Mouse (Mus musculus): ENCODE measurements around the gene March9. TPM values are rescaled to one million over a fixed set of nuclear protein-coding genes. Genes with fewer than 3 reads are reported as not detected.

The March9 gene
- polyA plus RNA-seq (2015; fragmentation: Nextera tagmentation; extraction: Ambion mirVana) = 5.9 and 7.4 TPM in 2 replicates

DNA sequence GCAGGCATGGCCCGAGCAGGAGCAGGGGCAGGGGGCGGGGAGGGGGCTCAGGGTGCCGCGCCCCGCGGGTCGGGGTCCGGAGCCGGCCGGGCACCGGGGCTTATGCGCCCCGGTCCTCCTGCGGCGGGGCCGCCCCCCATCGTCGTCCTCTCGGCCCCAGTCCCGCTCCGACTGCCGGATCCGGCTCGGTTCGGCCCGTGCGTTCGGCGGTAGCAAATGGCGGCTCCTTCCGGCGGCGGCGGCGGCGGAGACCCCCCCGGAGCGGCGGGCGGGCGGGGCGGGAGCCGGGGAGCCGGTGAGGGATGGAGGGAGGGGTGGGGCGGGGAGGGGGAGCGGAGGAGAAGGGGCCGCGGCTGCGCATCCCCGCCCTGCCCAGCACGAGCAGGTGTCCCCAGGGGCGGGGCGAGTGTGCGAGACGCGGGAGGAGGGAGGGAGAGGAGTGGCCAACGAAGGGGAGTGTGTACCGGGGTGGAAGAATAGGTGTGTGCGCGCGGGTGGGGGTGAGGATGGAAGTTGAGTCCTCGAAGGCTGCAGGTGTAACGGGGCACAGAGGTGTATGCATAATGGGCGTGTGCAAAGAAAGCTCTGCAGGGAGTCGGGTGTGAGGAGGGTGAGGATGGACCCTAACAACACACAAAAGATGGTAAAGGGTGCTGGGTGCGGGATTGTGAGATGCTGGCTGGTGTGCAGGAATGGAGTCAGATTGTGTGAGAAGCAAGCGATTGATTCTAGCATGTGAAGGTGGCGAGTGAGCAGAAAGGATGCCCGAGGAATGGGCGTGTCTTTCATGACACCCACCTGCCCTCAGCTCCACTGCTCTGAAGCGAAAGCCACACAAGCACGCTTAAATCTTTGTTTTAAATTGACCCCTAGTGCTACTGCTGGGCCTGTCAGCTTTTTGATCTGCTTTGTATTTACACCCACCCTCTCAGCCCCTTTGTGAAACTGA is at the start of gene March9:
Gene March9 (minus strand): TSS at position 217 of the 949 bp plus-strand sequence.
- peak; percentile 48 for ATAC-seq (ENCODE audit: low FRiP score)
- under 1% methylated on average over 48 of the region's 72 CpGs for WGBS
- Histone ChIP-seq H3K27ac (replicated peaks) (peak within 1 kb of the TSS; percentile 96), H3K27me3 (replicated peaks) (no peaks in the 10 kb centered on the region), H3K4me3 (replicated peaks) (peak within 1 kb of the TSS; percentile 83), H3K9ac (replicated peaks) (peak within 1 kb of the TSS; percentile 96), H3K4me2 (peak within 1 kb of the TSS; percentile 81), H3K9me3 (replicated peaks) (no peaks in the 10 kb centered on the region), H3K4me1 (peaks cover 60% of the 10 kb centered on the region), H3K36me3 (peaks cover 33% of the 10 kb centered on the region)

DNA sequence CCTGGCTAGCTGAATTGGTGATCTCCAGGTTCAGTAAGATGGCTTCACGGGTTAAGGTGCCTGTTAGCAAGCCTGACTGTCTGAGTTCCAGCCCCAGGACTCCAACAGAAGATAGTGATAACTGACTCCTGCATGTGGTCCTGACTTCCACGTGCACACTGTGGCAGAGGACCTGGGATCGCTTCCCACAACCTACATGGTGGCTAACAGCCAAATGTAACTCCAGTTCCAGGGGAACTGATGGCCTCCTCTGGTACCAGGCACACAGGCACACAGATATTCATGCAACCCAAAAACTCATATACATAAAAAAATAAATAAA is 48.2 kb upstream of the March9 start:
- Histone ChIP-seq H3K4me2 (no peak overlapping the region), H3K4me3 (replicated peaks) (no peak overlapping the region), H3K9ac (replicated peaks) (no peak overlapping the region), H3K4me1 (no peaks in the 10 kb centered on the region), H3K27ac (replicated peaks) (no peak overlapping the region), H3K27me3 (replicated peaks) (no peaks in the 10 kb centered on the region), H3K36me3 (peaks cover 40% of the 10 kb centered on the region), H3K9me3 (replicated peaks) (no peaks in the 10 kb centered on the region)
- WGBS = 82% methylated on average over 3 of the region's 3 CpGs
- ATAC-seq (ENCODE audit: low FRiP score) = no peak

DNA sequence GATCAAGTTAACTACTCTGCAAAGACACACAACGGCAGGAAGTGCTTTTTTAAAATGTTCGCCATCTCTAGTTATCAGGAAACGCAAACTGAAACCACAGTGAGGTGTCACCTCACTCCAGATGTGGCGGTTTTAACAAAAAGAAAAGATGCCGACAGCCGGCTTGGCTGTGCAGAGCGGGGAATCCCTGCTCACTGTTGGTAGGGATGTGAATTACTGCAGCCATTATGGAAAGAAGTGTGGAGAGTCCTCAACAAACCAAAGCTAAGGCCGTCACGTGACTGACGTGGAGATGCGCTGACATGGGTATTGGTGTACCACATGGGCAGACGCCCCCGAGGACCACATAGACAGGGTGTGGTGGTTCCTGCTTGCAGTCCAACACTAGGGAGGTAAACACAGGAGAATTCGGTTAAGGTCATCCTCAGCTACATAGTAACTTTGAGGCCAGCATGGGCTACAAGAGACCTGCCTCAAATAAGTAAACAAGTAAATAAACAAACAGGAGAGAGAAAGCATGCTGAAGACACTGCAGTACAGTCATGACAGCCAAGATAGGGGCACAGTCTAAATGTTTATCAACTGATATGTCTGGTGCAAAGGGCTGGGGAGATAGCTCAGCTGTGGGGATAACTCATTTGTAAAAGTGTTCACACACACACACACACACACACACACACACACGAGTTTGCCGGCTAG is 47.7 kb upstream of the March9 start:
- Histone ChIP-seq H3K36me3 (peaks cover 37% of the 10 kb centered on the region), H3K9me3 (replicated peaks) (no peaks in the 10 kb centered on the region), H3K9ac (replicated peaks) (no peak overlapping the region), H3K4me2 (no peak overlapping the region), H3K4me3 (replicated peaks) (no peak overlapping the region), H3K27ac (replicated peaks) (no peak overlapping the region), H3K27me3 (replicated peaks) (no peaks in the 10 kb centered on the region), H3K4me1 (no peaks in the 10 kb centered on the region)
- WGBS = 91% methylated on average over 16 of the region's 16 CpGs
- ATAC-seq (ENCODE audit: low FRiP score) = no peak

DNA sequence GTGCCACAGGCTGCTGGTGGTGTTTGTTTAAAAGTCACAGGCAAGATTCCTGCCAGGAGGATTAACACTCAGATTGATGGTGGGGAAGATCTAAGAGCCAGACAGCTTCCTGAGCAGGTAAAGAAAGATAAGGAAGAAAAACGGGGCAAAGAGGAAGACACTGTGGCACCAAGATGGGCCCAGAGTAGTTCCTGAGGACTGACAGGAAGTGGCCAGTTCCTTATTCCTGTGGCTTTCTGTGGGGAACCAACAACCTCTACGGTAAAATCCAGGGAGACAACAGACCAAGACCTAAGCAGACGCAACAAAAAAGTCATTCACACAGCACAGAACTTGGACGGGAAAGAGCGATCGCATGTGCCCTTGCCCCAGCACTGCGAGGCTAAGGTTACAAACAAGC is 43.6 kb upstream of the March9 start:
- H3K27me3 ChIP-seq (replicated peaks) = no peaks in the 10 kb centered on the region
- no peak overlapping the region for H3K4me2 ChIP-seq
- no peak overlapping the region for H3K9ac ChIP-seq (replicated peaks)
- peaks cover 36% of the 10 kb centered on the region for H3K36me3 ChIP-seq
- 90% methylated on average over 7 of the region's 7 CpGs for WGBS
- ATAC-seq (ENCODE audit: low FRiP score) = no peak
- H3K27ac ChIP-seq (replicated peaks) = no peak overlapping the region
- no peaks in the 10 kb centered on the region for H3K4me1 ChIP-seq
- H3K9me3 ChIP-seq (replicated peaks) = no peaks in the 10 kb centered on the region
- H3K4me3 ChIP-seq (replicated peaks) = no peak overlapping the region

DNA sequence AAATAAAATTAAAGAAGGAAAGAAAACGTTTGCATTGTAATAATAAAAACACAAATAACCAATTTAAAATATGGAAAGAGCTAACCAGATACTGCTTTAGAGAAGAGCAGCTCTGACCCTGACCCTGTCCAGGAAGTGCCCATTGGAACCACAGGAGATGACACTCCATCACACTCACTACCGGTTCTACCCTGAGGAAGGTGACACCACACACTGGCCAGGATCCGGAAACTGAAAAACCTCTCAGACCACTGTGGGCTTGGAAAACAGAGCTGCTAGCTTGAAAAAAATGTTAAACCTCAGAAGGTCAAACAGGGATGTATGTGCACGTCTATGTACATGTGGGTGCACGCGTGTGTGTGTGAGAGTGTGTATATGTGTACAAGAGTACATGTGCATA is 41.2 kb upstream of the March9 start:
- peaks cover 47% of the 10 kb centered on the region for H3K36me3 ChIP-seq

DNA sequence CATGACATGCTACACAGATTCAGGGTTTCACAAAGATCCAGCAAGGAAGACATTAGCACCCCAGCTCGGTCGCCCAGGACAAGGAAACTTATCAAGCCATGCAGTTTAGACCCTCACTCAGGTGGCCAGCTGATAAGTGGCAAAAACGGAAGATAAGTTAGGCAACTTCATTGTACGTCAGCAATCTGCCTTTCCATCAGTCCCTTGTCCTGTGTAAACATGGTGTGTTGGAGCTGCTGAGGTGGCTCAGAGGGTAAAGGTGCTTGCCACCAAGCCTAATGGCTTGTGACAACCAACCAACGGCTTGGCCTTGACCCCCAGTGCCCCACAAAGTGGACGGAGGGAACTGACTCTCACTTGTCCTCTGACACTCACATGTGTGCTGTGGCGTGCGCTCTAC is 40.4 kb upstream of the March9 start:
- H3K4me3 ChIP-seq (replicated peaks) = no peak overlapping the region
- H3K4me1 ChIP-seq = peaks cover under 1% of the 10 kb centered on the region; the same call in 1 of the 2 replicates
- H3K27me3 ChIP-seq (replicated peaks) = no peaks in the 10 kb centered on the region
- 90% methylated on average over 8 of the region's 8 CpGs for WGBS
- no peak for ATAC-seq (ENCODE audit: low FRiP score)
- no peak overlapping the region for H3K4me2 ChIP-seq
- H3K9me3 ChIP-seq (replicated peaks) = no peaks in the 10 kb centered on the region
- no peak overlapping the region for H3K27ac ChIP-seq (replicated peaks)
- H3K9ac ChIP-seq (replicated peaks) = no peak overlapping the region
- H3K36me3 ChIP-seq = peaks cover 51% of the 10 kb centered on the region

More for the DNA sequence above, 41.2 kb upstream of the March9 start:
- Histone ChIP-seq H3K4me2 (no peak overlapping the region), H3K9ac (replicated peaks) (no peak overlapping the region), H3K27me3 (replicated peaks) (no peaks in the 10 kb centered on the region), H3K4me3 (replicated peaks) (no peak overlapping the region), H3K9me3 (replicated peaks) (no peaks in the 10 kb centered on the region), H3K27ac (replicated peaks) (no peak overlapping the region), H3K4me1 (no peaks in the 10 kb centered on the region)
- 88% methylated on average over 6 of the region's 6 CpGs for WGBS
- no peak for ATAC-seq (ENCODE audit: low FRiP score)

DNA sequence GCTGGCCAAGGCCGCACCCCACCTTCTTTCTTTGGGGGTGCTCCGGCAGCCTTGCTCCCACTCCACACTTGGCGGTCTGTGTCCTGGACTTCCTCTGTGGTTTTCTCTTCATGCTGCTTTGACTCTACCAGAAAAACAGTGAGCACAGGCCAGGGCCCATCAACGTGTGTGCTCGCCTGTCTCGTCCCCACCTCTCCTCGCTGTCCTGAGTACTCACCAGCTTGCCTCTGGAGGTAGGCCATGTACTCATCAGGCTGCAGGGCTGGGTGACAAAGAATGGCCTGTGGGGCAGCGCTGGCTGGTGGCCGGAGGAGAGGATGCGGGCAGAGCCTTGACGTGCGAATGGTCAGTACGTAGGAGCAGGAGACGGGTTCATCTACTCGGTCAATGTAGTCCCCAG is 39.9 kb upstream of the March9 start:
- H3K9me3 ChIP-seq (replicated peaks) = no peaks in the 10 kb centered on the region
- H3K36me3 ChIP-seq = peaks cover 51% of the 10 kb centered on the region
- H3K9ac ChIP-seq (replicated peaks) = no peak overlapping the region
- no peak overlapping the region for H3K4me2 ChIP-seq
- H3K27ac ChIP-seq (replicated peaks) = no peak overlapping the region
- no peak for ATAC-seq (ENCODE audit: low FRiP score)
- no peaks in the 10 kb centered on the region for H3K27me3 ChIP-seq (replicated peaks)
- WGBS = 94% methylated on average over 15 of the region's 15 CpGs
- no peak overlapping the region for H3K4me3 ChIP-seq (replicated peaks)
- H3K4me1 ChIP-seq = peaks cover 6% of the 10 kb centered on the region

DNA sequence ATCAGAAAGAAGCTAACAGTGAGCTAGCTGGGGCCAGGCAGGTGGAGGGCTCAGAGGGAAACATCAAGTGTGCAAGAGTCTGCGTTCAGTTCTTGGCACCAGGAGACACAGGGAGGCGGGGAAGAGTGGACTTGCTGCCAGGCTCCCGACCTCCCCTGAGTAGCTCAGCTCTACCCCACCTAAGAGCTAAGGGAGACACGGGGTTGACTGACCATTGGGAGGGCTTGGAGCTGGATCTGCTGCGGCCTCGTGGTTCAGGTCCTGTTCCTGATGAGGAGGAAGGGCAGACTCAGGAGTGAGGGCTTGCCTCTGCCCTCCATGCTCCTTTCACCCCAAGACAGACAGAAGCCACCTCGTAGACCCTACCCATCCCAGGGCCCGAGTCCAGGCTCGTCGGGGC is 39.2 kb upstream of the March9 start:
- Histone ChIP-seq H3K4me1 (peaks cover 13% of the 10 kb centered on the region), H3K9me3 (replicated peaks) (no peaks in the 10 kb centered on the region), H3K36me3 (peaks cover 50% of the 10 kb centered on the region), H3K4me3 (replicated peaks) (no peak overlapping the region), H3K4me2 (no peak overlapping the region), H3K9ac (replicated peaks) (no peak overlapping the region), H3K27me3 (replicated peaks) (no peaks in the 10 kb centered on the region), H3K27ac (replicated peaks) (no peak overlapping the region)
- no peak for ATAC-seq (ENCODE audit: low FRiP score)
- 88% methylated on average over 10 of the region's 10 CpGs for WGBS

DNA sequence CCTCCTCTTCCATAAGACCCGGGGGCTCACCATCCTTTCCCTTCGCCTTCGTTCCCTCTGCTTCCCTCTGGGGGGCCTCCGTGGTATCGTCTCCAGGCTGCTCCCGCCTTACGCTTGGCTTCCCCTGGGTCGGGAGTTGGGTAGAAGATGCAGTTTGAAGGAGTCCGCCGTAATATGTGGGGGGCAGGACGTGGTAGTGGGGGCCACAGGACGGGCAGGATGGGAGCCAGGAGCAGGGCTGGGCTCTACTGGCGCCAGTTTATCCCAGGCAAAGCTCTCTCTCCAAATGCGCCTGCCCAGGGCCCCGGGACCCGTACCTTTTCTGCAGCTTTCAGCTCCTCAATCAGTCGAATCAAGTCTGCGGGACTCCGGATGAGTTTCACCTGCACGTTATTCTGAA is 38.5 kb upstream of the March9 start:
- H3K4me1 ChIP-seq = peaks cover 15% of the 10 kb centered on the region
- no peak for ATAC-seq (ENCODE audit: low FRiP score)
- no peaks in the 10 kb centered on the region for H3K27me3 ChIP-seq (replicated peaks)
- H3K4me3 ChIP-seq (replicated peaks) = no peak overlapping the region
- no peak overlapping the region for H3K27ac ChIP-seq (replicated peaks)
- no peaks in the 10 kb centered on the region for H3K9me3 ChIP-seq (replicated peaks)
- H3K36me3 ChIP-seq = peaks cover 50% of the 10 kb centered on the region
- no peak overlapping the region for H3K4me2 ChIP-seq
- WGBS = 86% methylated on average over 20 of the region's 20 CpGs
- no peak overlapping the region for H3K9ac ChIP-seq (replicated peaks)

DNA sequence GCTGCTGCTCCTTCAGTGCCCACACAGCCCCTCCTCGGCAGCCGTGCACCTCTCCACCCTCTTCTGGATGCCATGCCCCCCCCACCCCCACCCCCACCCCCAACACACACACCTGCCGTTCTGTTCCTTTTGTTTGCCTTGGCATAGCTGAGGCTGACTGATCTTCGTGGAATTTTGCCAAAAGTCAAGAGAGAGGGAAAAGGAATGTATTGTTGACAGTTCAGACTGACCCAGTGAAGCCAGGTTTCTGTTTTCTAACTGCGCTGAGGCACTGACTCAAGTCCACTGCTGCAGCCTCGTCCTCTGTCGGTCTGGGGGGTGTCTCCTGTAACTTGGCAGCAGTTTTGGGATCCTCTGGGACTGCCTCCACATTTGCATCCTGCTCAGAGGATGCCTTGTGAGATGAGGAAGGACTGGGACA is 34.4 kb upstream of the March9 start:
- Histone ChIP-seq H3K4me1 (peaks cover 36% of the 10 kb centered on the region), H3K27me3 (replicated peaks) (peaks cover 29% of the 10 kb centered on the region), H3K27ac (replicated peaks) (peak overlapping the region; percentile 43; the same call in 1 of the 2 replicates), H3K4me2 (no peak overlapping the region), H3K4me3 (replicated peaks) (no peak overlapping the region), H3K9ac (replicated peaks) (no peak overlapping the region), H3K36me3 (peaks cover 62% of the 10 kb centered on the region), H3K9me3 (replicated peaks) (no peaks in the 10 kb centered on the region)
- WGBS = 44% methylated on average over 7 of the region's 7 CpGs
- no peak for ATAC-seq (ENCODE audit: low FRiP score)

DNA sequence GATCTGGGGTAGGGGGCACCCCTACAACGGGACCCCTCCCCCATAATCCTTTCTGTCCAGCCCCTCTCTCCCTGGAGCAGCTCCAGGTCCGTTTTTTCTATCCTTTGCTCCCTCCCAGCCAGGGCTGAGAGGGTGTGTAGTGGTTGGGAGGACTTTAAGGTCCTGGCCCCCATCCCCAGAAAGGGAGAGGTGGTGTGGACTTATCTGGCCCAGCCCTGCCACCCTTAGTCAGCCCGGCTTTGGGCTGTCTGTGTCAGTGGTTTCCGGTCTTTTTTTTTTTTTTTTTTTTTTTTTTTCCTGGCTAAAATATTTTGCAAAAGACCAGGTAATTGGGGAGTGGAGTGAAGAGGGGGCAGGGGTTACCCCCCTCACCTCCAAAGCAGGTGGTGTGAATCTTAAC is 32.8 kb upstream of the March9 start:
- Histone ChIP-seq H3K36me3 (peaks cover 60% of the 10 kb centered on the region), H3K27me3 (replicated peaks) (peaks cover 45% of the 10 kb centered on the region), H3K4me3 (replicated peaks) (no peak overlapping the region), H3K9me3 (replicated peaks) (no peaks in the 10 kb centered on the region), H3K27ac (replicated peaks) (no peak overlapping the region), H3K4me2 (no peak overlapping the region), H3K9ac (replicated peaks) (no peak overlapping the region), H3K4me1 (peaks cover 36% of the 10 kb centered on the region)
- 60% methylated on average over 4 of the region's 4 CpGs for WGBS
- ATAC-seq (ENCODE audit: low FRiP score) = no peak
